Mouse (Mus musculus) kidney, adult 2 months (tissue): ENCODE data around the gene Rcn3.

ENCODE experiments used
- CTCF ChIP-seq: fragments of 200-500 bp; conservative IDR thresholded peaks from 2 replicates; pipeline ENCODE4 v1.5.1; 2011; ENCODE audit warnings: low read depth, mild to moderate bottlenecking, control low read depth, low read length, moderate library complexity, mixed read lengths; ENCODE audit not compliant: insufficient read depth, insufficient read length
- POLR2A ChIP-seq: fragments of 200-500 bp; IDR thresholded peaks from one replicate; pipeline ENCODE4 v1.6.1; 2011; ENCODE audit warnings: low read depth, low read length, control low read depth

- TF ChIP-seq POLR2A, result no peak
- TF ChIP-seq CTCF, result no peak
These were observed 14.4 kb upstream of the Rcn3 start for GRCm38 (mm10) chr7:45106441-45106840.
